Mouse (Mus musculus) hindbrain, embryonic 11.5 days (tissue): ENCODE measurements at regions not wholly inside any gene's neighbourhood (a gene's known extent, or its start where the extent isn't known, plus 50 kb on each side); places are given as distances from the start of the nearest gene placed in this dataset.
"Not testable (repeated sequence)": the region's sequence is repeated elsewhere in the genome, so short reads cannot be mapped to it uniquely, and the experiment has no call there.

Source experiments
- ATAC-seq: fragments of 200-750 bp; cut with Nextera tagmentation; 2 replicates; pipeline ENCODE4 v1.8.0; 2017; ENCODE audit warnings: mild to moderate bottlenecking, moderate TSS enrichment, moderate library complexity; ENCODE audit not compliant: low FRiP score
- DNase-seq: peaks from one replicate; pipeline ENCODE4 v3.0.0-alpha.2; 2015; ENCODE audit warnings: low spot score
- H3K27ac ChIP-seq: fragments of 300-500 bp; sonication (generic); 2 replicates; pipeline ENCODE4 v1.5.1; 2014; ENCODE audit warnings: mild to moderate bottlenecking, low read depth, low read length
- H3K27me3 ChIP-seq: fragments of 300-500 bp; sonication (generic); 2 replicates; pipeline ENCODE4 v1.6.1; 2014; ENCODE audit warnings: mild to moderate bottlenecking, low read length, moderate library complexity, mixed read lengths; ENCODE audit not compliant: control insufficient read depth, insufficient read depth
- H3K36me3 ChIP-seq: fragments of 300-500 bp; sonication (generic); 2 replicates; pipeline ENCODE4 v1.6.1; 2014; ENCODE audit warnings: mild to moderate bottlenecking, low read length, moderate library complexity, mixed read lengths; ENCODE audit not compliant: control insufficient read depth, insufficient read depth
- H3K4me1 ChIP-seq: fragments of 300-500 bp; sonication (generic); replicated peaks from 2 replicates; pipeline ENCODE4 v1.6.1; 2014; ENCODE audit warnings: low read length, mixed read lengths; ENCODE audit not compliant: control insufficient read depth, insufficient read depth
- H3K4me2 ChIP-seq: fragments of 300-500 bp; sonication (generic); replicated peaks from 2 replicates; pipeline ENCODE4 v1.6.1; 2014; ENCODE audit warnings: mild to moderate bottlenecking, low read depth, low read length
- H3K4me3 ChIP-seq: fragments of 300-500 bp; sonication (generic); 2 replicates; pipeline ENCODE4 v1.5.1; 2014; ENCODE audit warnings: low read depth, low read length
- H3K9ac ChIP-seq: fragments of 300-500 bp; sonication (generic); 2 replicates; pipeline ENCODE4 v1.6.1; 2014; ENCODE audit warnings: low read depth, low read length
- H3K9me3 ChIP-seq: fragments of 300-500 bp; sonication (generic); 2 replicates; pipeline ENCODE4 v1.6.1; 2016; ENCODE audit warnings: low read length; ENCODE audit not compliant: control insufficient read depth
- WGBS: fragments of 180-500 bp; shearing (Covaris S2); extraction: QIAGEN DNeasy Blood & Tissue Kit; methylation state at CpG from one replicate; pipeline ENCODE4 v1.1.7; 2014; 5-methylcytosine and 5-hydroxymethylcytosine counted together

- H3K4me1 ChIP-seq, result no peaks in the 10 kb centered on the region
- DNase-seq, result no peak
Observed at GRCm38 (mm10) chr14:104175122-104175521, 292.7 kb downstream of the Pou4f1 start.

GRCm38 (mm10) chr14:104146841-104147240, 302.6 kb upstream of the Ednrb start:
- Histone ChIP-seq H3K27me3 (no peaks in the 10 kb centered on the region), H3K4me2 (no peak overlapping the region), H3K4me1 (no peaks in the 10 kb centered on the region), H3K4me3 (no peak overlapping the region), H3K36me3 (no peaks in the 10 kb centered on the region), H3K9ac (no peak overlapping the region), H3K9me3 (no peaks in the 10 kb centered on the region), H3K27ac (no peak overlapping the region)
- DNase-seq, result peak; percentile 66
- WGBS, result 61% methylated on average over 5 of the region's 5 CpGs
- ATAC-seq, result no peak

More at GRCm38 (mm10) chr14:104175122-104175521, 292.7 kb downstream of the Pou4f1 start:
- no peaks in the 10 kb centered on the region for H3K27me3 ChIP-seq
- no peaks in the 10 kb centered on the region for H3K9me3 ChIP-seq
- H3K36me3 ChIP-seq, result no peaks in the 10 kb centered on the region
- H3K27ac ChIP-seq, result no peak overlapping the region
- ATAC-seq, result no peak
- no peak overlapping the region for H3K4me2 ChIP-seq
- no peak overlapping the region for H3K9ac ChIP-seq
- H3K4me3 ChIP-seq, result no peak overlapping the region

GRCm38 (mm10) chr14:104145395-104145794, 301.2 kb upstream of the Ednrb start:
- 41% methylated on average over 5 of the region's 5 CpGs for WGBS
- H3K4me2 ChIP-seq, result no peak overlapping the region
- DNase-seq (peak; percentile 25), ATAC-seq (peak; percentile 82)
- no peak overlapping the region for H3K9ac ChIP-seq
- H3K27me3 ChIP-seq, result no peaks in the 10 kb centered on the region
- no peak overlapping the region for H3K27ac ChIP-seq
- no peaks in the 10 kb centered on the region for H3K36me3 ChIP-seq
- H3K4me3 ChIP-seq, result no peak overlapping the region
- no peaks in the 10 kb centered on the region for H3K9me3 ChIP-seq
- no peaks in the 10 kb centered on the region for H3K4me1 ChIP-seq

GRCm38 (mm10) chr14:104114986-104115951, 271.1 kb upstream of the Ednrb start:
- DNase-seq (no peak), ATAC-seq (no peak)
- Histone ChIP-seq H3K27ac (no peak overlapping the region), H3K36me3 (no peaks in the 10 kb centered on the region), H3K9ac (no peak overlapping the region), H3K4me2 (no peak overlapping the region), H3K27me3 (no peaks in the 10 kb centered on the region), H3K4me1 (no peaks in the 10 kb centered on the region), H3K9me3 (no peaks in the 10 kb centered on the region), H3K4me3 (no peak overlapping the region)
- WGBS, result 81% methylated on average over 14 of the region's 14 CpGs

- ATAC-seq, result no peak
- DNase-seq, result no peak
- 87% methylated on average over 3 of the region's 3 CpGs for WGBS
Observed at GRCm38 (mm10) chr14:104114182-104114581, 270.0 kb upstream of the Ednrb start.

GRCm38 (mm10) chr14:104113448-104113847, 269.2 kb upstream of the Ednrb start:
- Histone ChIP-seq H3K9me3 (no peaks in the 10 kb centered on the region), H3K4me1 (no peaks in the 10 kb centered on the region), H3K27me3 (no peaks in the 10 kb centered on the region), H3K4me2 (no peak overlapping the region), H3K4me3 (no peak overlapping the region), H3K9ac (no peak overlapping the region), H3K27ac (no peak overlapping the region), H3K36me3 (no peaks in the 10 kb centered on the region)
- 76% methylated on average over 2 of the region's 2 CpGs for WGBS
- no peak for ATAC-seq
- no peak for DNase-seq

More at GRCm38 (mm10) chr14:104114182-104114581, 270.0 kb upstream of the Ednrb start:
- Histone ChIP-seq H3K4me3 (no peak overlapping the region), H3K9ac (no peak overlapping the region), H3K9me3 (no peaks in the 10 kb centered on the region), H3K4me2 (no peak overlapping the region), H3K36me3 (no peaks in the 10 kb centered on the region), H3K27ac (no peak overlapping the region), H3K27me3 (no peaks in the 10 kb centered on the region), H3K4me1 (no peaks in the 10 kb centered on the region)

GRCm38 (mm10) chr14:104086381-104086780, 242.2 kb upstream of the Ednrb start:
- 64% methylated on average over 2 of the region's 2 CpGs for WGBS
- DNase-seq, result peak; percentile 37

GRCm38 (mm10) chr14:104064199-104064598, 220.0 kb upstream of the Ednrb start:
- not testable (repeated sequence) for H3K9me3 ChIP-seq, H3K36me3 ChIP-seq, H3K27ac ChIP-seq, H3K4me1 ChIP-seq, ATAC-seq, H3K4me3 ChIP-seq, H3K9ac ChIP-seq, H3K27me3 ChIP-seq, DNase-seq, H3K4me2 ChIP-seq
- WGBS, result 85% methylated on average over 1 of the region's 4 CpGs

More at GRCm38 (mm10) chr14:104086381-104086780, 242.2 kb upstream of the Ednrb start:
- H3K4me2 ChIP-seq, result no peak overlapping the region
- no peak overlapping the region for H3K4me3 ChIP-seq
- H3K4me1 ChIP-seq, result no peaks in the 10 kb centered on the region
- H3K9ac ChIP-seq, result no peak overlapping the region
- no peaks in the 10 kb centered on the region for H3K27me3 ChIP-seq
- ATAC-seq, result peak; percentile 93
- no peaks in the 10 kb centered on the region for H3K9me3 ChIP-seq
- no peaks in the 10 kb centered on the region for H3K36me3 ChIP-seq
- no peak overlapping the region for H3K27ac ChIP-seq

- Histone ChIP-seq H3K9ac (no peak overlapping the region), H3K4me3 (no peak overlapping the region), H3K4me1 (no peaks in the 10 kb centered on the region), H3K9me3 (no peaks in the 10 kb centered on the region), H3K4me2 (no peak overlapping the region), H3K27ac (no peak overlapping the region), H3K27me3 (no peaks in the 10 kb centered on the region), H3K36me3 (no peaks in the 10 kb centered on the region)
- DNase-seq (no peak), ATAC-seq (no peak)
- WGBS, result 86% methylated on average over 1 of the region's 1 CpGs
Observed at GRCm38 (mm10) chr14:104053697-104054096, 209.5 kb upstream of the Ednrb start.
